Mouse (Mus musculus) liver, postnatal 0 days (tissue): Measurements from ENCODE around the gene Setd1b.

ENCODE experiments used
- CTCF ChIP-seq: sonication (generic); IDR thresholded peaks from 2 replicates; pipeline ENCODE4 v1.5.1; 2016; ENCODE audit warnings: antibody characterized with exemption, low read depth
- EP300 ChIP-seq: IDR thresholded peaks from 2 replicates; pipeline ENCODE4 v1.6.1; 2016; ENCODE audit warnings: antibody characterized with exemption, low read depth, mild to moderate bottlenecking

- TF ChIP-seq CTCF = no peak
- TF ChIP-seq EP300 = no peak
Measured at GRCm38 (mm10) chr5:123159446-123159845, 17.5 kb downstream of the Setd1b start.
